Mouse (Mus musculus): ENCODE data around the gene Grhl3.
"Not testable (repeated sequence)": the region's sequence is repeated elsewhere in the genome, so short reads cannot be mapped to it uniquely, and the experiment has no call there.

The Grhl3 gene

DNA sequence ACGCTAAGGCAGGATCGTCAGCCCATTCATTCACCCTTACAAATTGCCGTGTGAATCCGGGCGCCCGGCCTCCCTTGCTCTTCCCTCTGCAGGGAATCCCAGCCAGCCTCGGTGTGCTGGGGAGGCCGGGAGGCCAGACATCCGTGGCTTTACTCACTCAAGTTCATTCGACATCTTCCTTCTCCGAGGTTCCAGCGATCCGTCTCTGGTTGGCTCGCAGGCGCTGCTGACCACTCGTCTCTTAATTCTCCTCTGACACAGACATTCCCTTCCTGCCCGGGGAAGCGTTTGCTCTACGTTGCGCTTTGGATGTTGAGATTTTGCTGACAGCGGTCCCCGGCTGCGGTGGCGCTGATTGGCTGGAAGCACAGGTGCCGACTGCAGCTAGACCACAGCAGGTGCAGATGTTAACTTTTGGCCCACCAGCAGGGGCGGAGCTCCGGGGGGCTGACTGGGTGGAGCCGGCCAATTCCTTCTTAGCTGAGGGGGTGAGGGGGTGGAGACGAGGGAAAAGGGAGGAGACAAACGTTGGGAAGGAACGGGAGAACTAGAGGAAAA lies at the start of gene Grhl3:
TSS of gene Grhl3 (minus strand) at position 380 of the 558 bp plus-strand sequence.
- in situ Hi-C loops (cut with MboI; ENCODE audit: low pct_unique_long_range_greater_than_20kb in 1 of 2, low sequenced_read_pairs in 2 of 2, unreplicated experiment in 1 of 2): no loop called here

- in situ Hi-C loops (cut with MboI; ENCODE audit: low pct_unique_long_range_greater_than_20kb in 1 of 2, low sequenced_read_pairs in 2 of 2, unreplicated experiment in 1 of 2): no loop called here
These were observed 48.9 kb upstream of the Grhl3 start for GRCm38 (mm10) chr4:135622290-135622689.

GRCm38 (mm10) chr4:135620461-135620860 lies 47.0 kb upstream of the Grhl3 start:
- in situ Hi-C loops (cut with MboI; ENCODE audit: low pct_unique_long_range_greater_than_20kb in 1 of 2, low sequenced_read_pairs in 2 of 2, unreplicated experiment in 1 of 2): no loop called here

DNA sequence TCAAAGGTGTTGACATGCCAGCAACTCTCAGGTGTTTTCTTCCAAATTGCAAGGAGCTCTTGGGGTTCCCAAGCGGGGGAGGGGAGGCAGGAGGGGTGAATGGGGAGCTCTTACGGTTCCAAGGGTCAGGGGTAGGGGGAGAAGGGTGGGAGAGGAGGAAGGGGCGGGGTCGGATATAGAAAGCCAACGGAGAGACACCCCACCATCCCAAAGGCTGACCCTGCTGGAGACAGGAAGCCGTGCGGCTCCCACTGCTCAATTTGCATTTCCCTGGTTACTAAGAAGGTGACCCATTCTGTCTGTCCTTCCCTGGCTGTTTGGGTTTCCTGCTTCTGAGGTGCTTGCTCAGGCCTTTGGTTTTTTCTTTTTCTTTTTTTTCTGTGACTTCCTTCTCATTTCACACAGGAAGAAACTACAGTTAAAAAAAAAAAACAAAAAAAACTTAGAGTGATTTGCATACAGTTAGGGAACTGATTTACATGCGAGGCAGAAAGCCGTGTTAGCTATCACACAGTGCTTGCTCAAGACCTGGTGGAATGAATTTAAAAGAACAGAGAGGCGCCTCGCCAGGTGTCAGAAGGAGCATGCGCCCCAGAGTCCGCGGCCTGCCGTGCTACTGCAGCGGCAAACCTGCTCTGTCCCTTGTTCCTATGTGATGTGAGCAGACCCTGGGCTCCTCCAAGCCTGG lies 44.5 kb upstream of the Grhl3 start:
- in situ Hi-C loops (cut with MboI; ENCODE audit: low pct_unique_long_range_greater_than_20kb in 1 of 2, low sequenced_read_pairs in 2 of 2, unreplicated experiment in 1 of 2): no loop called here

- in situ Hi-C loops (cut with MboI; ENCODE audit: low pct_unique_long_range_greater_than_20kb in 1 of 2, low sequenced_read_pairs in 2 of 2, unreplicated experiment in 1 of 2): no loop called here
These were observed 43.6 kb upstream of the Grhl3 start for GRCm38 (mm10) chr4:135617038-135617437.

- in situ Hi-C loops (cut with MboI; ENCODE audit: low pct_unique_long_range_greater_than_20kb in 1 of 2, low sequenced_read_pairs in 2 of 2, unreplicated experiment in 1 of 2): not testable (repeated sequence)
These were observed 41.9 kb upstream of the Grhl3 start for GRCm38 (mm10) chr4:135615307-135615706.

- in situ Hi-C loops (cut with MboI; ENCODE audit: low pct_unique_long_range_greater_than_20kb in 1 of 2, low sequenced_read_pairs in 2 of 2, unreplicated experiment in 1 of 2): no loop called here
These were observed 36.6 kb upstream of the Grhl3 start for GRCm38 (mm10) chr4:135609986-135610385.

DNA sequence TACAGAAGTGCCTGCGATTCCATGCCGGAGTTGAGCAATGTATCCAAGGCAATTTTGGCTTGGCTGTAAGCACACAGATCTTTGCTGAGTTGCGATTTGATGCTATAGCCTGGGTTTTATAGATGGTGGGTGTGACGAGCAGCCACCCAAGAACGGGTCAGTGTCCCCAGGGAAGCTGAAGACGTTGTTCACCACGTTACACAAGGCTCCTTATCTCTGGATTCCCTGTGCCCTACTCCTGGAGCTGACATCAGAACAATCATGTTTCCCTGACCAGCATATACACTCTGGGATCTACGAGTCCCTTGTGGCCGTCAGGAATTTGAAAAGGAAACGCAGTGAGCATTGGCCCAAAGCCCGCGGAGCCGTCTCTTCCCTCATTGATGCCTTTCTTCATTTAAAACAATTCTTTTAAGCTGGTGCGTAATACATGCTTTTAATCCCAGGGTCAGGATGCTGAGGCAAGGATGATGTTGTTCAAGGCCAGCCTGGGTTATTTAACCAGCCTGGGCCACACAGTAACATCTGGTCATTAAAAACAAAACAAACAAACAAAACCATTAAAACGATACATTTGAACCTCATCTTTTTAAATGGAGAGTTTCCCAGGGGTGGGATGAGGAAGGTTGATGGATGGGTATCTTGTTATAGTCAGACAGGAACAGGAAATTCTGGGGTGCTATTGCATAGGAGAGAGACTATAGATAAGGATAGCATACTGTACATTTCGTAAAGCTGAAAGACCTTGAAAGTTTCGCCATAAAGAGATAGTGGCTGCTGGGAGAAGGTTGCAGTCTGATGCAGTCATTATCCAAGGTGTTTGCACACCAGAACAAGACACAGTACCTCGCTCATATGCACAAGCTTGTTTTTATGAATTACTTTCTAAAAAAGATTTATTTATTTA lies 34.8 kb upstream of the Grhl3 start:
- in situ Hi-C loops (cut with MboI; ENCODE audit: low pct_unique_long_range_greater_than_20kb in 1 of 2, low sequenced_read_pairs in 2 of 2, unreplicated experiment in 1 of 2): no loop called here

- in situ Hi-C loops (cut with MboI; ENCODE audit: low pct_unique_long_range_greater_than_20kb in 1 of 2, low sequenced_read_pairs in 2 of 2, unreplicated experiment in 1 of 2): no loop called here
These were observed 32.8 kb upstream of the Grhl3 start for GRCm38 (mm10) chr4:135606271-135606670.

DNA sequence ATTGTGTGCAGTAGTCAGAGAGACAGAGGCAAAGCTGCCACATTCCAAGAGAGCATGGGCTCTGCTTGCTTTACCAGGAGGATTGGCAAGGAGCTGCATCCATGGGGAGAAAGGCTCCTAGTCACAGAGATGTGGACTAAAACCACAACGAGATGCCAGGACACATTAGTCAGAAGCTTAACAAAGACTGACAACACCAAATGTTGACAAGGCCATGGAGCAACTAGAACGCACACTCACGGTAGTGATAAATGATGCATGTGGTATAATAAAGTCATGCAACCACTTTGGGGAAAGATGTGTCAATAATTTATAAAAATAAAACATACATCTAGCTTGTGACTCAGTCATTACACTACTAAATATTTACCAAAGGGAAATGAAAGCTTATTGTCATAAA lies 28.1 kb upstream of the Grhl3 start:
- in situ Hi-C loops (cut with MboI; ENCODE audit: low pct_unique_long_range_greater_than_20kb in 1 of 2, low sequenced_read_pairs in 2 of 2, unreplicated experiment in 1 of 2): no loop called here

- in situ Hi-C loops (cut with MboI; ENCODE audit: low pct_unique_long_range_greater_than_20kb in 1 of 2, low sequenced_read_pairs in 2 of 2, unreplicated experiment in 1 of 2): no loop called here
These were observed 26.2 kb upstream of the Grhl3 start for GRCm38 (mm10) chr4:135599497-135600182.

- in situ Hi-C loops (cut with MboI; ENCODE audit: low pct_unique_long_range_greater_than_20kb in 1 of 2, low sequenced_read_pairs in 2 of 2, unreplicated experiment in 1 of 2): no loop called here
These were observed 25.6 kb upstream of the Grhl3 start for GRCm38 (mm10) chr4:135598998-135599397.

GRCm38 (mm10) chr4:135597571-135597970 lies 24.1 kb upstream of the Grhl3 start:
- in situ Hi-C loops (cut with MboI; ENCODE audit: low pct_unique_long_range_greater_than_20kb in 1 of 2, low sequenced_read_pairs in 2 of 2, unreplicated experiment in 1 of 2): no loop called here

DNA sequence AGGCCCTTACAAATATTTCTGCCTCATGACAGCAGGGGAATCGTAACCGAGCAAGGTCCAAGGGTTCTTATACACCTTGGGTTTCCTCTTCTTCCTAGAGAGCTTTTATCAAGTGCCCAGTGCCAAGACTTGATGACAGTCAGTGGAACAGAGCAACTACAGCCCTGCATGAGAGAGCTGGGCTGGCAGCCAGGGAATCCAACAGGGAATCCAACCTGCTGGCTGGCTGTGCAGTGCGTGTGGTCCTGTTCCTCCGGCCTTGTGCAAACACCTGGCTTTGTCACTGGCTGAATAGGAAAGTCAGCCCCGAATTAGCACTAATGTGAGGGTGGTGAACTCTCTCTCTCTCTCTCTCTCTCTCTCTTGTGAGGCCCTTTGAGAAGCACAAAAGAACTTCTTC lies 22.5 kb upstream of the Grhl3 start:
- in situ Hi-C loops (cut with MboI; ENCODE audit: low pct_unique_long_range_greater_than_20kb in 1 of 2, low sequenced_read_pairs in 2 of 2, unreplicated experiment in 1 of 2): no loop called here

- in situ Hi-C loops (cut with MboI; ENCODE audit: low pct_unique_long_range_greater_than_20kb in 1 of 2, low sequenced_read_pairs in 2 of 2, unreplicated experiment in 1 of 2): no loop called here
These were observed 18.3 kb upstream of the Grhl3 start for GRCm38 (mm10) chr4:135591610-135592304.

DNA sequence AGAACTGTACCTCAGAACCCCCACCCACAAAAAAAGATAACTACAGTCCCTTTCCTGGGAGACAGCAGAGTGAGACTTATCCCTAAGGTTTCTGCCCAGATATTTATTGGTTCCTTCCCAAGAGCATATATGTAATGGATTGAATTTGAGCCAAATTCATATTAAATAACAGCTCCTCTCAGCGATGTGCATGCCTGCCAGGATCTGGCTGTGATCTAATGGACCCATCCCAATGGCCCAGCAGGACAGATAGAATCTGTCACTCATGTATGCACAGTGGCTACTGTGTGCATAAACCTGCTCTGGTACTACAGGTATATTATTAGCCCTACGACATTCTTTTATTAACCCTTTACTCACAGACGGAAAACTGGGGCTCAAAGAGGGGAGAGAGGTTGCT lies 17.7 kb upstream of the Grhl3 start:
- in situ Hi-C loops (cut with MboI; ENCODE audit: low pct_unique_long_range_greater_than_20kb in 1 of 2, low sequenced_read_pairs in 2 of 2, unreplicated experiment in 1 of 2): no loop called here

DNA sequence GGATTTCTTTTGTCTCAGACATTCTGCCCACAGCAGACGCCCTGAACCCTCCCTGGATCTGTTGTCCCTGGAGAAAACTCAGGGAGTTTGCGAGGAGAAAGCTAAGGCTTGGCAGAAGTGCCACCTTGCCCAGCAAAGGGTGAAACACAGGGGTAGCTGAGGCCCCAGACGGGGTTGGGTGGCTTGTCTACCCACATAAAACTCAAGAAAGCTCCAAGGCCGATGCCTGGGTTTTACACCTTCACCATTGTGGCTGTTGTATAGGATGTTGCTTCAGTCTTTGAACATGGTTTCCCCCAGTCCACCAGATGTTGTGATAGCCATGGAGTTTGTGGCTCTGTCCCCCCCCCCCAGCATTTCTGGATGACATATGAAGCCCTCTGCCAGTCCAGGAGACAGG lies 11.4 kb upstream of the Grhl3 start:
- in situ Hi-C loops (cut with MboI; ENCODE audit: low pct_unique_long_range_greater_than_20kb in 1 of 2, low sequenced_read_pairs in 2 of 2, unreplicated experiment in 1 of 2): no loop called here

- in situ Hi-C loops (cut with MboI; ENCODE audit: low pct_unique_long_range_greater_than_20kb in 1 of 2, low sequenced_read_pairs in 2 of 2, unreplicated experiment in 1 of 2): no loop called here
These were observed 7.9 kb upstream of the Grhl3 start for GRCm38 (mm10) chr4:135581222-135581910.

Data from mouse embryonic stem cell (cell line).